Mouse (Mus musculus): ENCODE measurements around the gene Zfp821. TPM values are rescaled to one million over a fixed set of nuclear protein-coding genes. Genes with fewer than 3 reads are reported as not detected.
A peak's percentile ranks its signal among the peaks of the same experiment; 100 is the strongest.

Zfp821 gene
- polyA plus RNA-seq, 1 experiment from 2014 or later: 29.0 TPM

GRCm38 (mm10) chr8:109681535-109681934 lies 23.8 kb upstream of the Zfp821 start:
- DNase-seq (no peak), ATAC-seq (ENCODE audit: insufficient read depth) (no peak)
- 69% methylated on average over 3 of the region's 3 CpGs for WGBS
- no peaks in the 10 kb centered on the region for H3K27me3 ChIP-seq (ENCODE audit: insufficient read depth, low read length)
- H3K4me1 ChIP-seq (ENCODE audit: insufficient read depth): no peaks in the 10 kb centered on the region
- no peak overlapping the region for H3K27ac ChIP-seq (ENCODE audit: low read depth)
- no peak overlapping the region for H3K4me2 ChIP-seq
- no peak overlapping the region for H3K4me3 ChIP-seq (ENCODE audit: low read depth, low read length)
- no peaks in the 10 kb centered on the region for H3K9me3 ChIP-seq (ENCODE audit: low read depth, low read length)
- no peak for TF ChIP-seq CTCF (IDR thresholded peaks at IDR 0.05; ENCODE audit: low read depth)
- no peak overlapping the region for H3K9ac ChIP-seq
- H3K36me3 ChIP-seq (ENCODE audit: insufficient read depth): peaks cover 66% of the 10 kb centered on the region

- Histone ChIP-seq H3K27ac (ENCODE audit: low read depth) (no peak overlapping the region), H3K27me3 (ENCODE audit: insufficient read depth, low read length) (no peaks in the 10 kb centered on the region), H3K36me3 (ENCODE audit: insufficient read depth) (peaks cover 61% of the 10 kb centered on the region), H3K9ac (no peak overlapping the region), H3K4me1 (ENCODE audit: insufficient read depth) (no peaks in the 10 kb centered on the region), H3K4me3 (ENCODE audit: low read depth, low read length) (no peak overlapping the region), H3K9me3 (ENCODE audit: low read depth, low read length) (no peaks in the 10 kb centered on the region), H3K4me2 (no peak overlapping the region)
- 90% methylated on average over 5 of the region's 5 CpGs for WGBS
- DNase-seq (no peak), ATAC-seq (ENCODE audit: insufficient read depth) (no peak)
- no peak for TF ChIP-seq CTCF (IDR thresholded peaks at IDR 0.05; ENCODE audit: low read depth)
Observed at GRCm38 (mm10) chr8:109682120-109682519, 23.2 kb upstream of the Zfp821 start.

GRCm38 (mm10) chr8:109687248-109687647 lies 18.1 kb upstream of the Zfp821 start:
- TF ChIP-seq CTCF (IDR thresholded peaks at IDR 0.05; ENCODE audit: low read depth): no peak
- no peak overlapping the region for H3K4me3 ChIP-seq (ENCODE audit: low read depth, low read length)
- no peak for DNase-seq
- H3K4me1 ChIP-seq (ENCODE audit: insufficient read depth): 0 out of 2 replicates have a peak, but pooled peaks cover 4% of the 10 kb centered on the region
- H3K36me3 ChIP-seq (ENCODE audit: insufficient read depth): peaks cover 13% of the 10 kb centered on the region
- H3K4me2 ChIP-seq: no peak overlapping the region
- 90% methylated on average over 5 of the region's 5 CpGs for WGBS
- H3K27ac ChIP-seq (ENCODE audit: low read depth): no peak overlapping the region
- no peaks in the 10 kb centered on the region for H3K9me3 ChIP-seq (ENCODE audit: low read depth, low read length)
- H3K9ac ChIP-seq: no peak overlapping the region
- ATAC-seq (ENCODE audit: insufficient read depth): no peak
- H3K27me3 ChIP-seq (ENCODE audit: insufficient read depth, low read length): no peaks in the 10 kb centered on the region

GRCm38 (mm10) chr8:109691769-109692168 lies 13.6 kb upstream of the Zfp821 start:
- H3K4me1 ChIP-seq (ENCODE audit: insufficient read depth): 0 out of 2 replicates have a peak, but pooled peaks cover 4% of the 10 kb centered on the region
- DNase-seq (peak; percentile 37), ATAC-seq (ENCODE audit: insufficient read depth) (no peak)
- H3K9ac ChIP-seq: peak overlapping the region; percentile 96
- peak overlapping the region; percentile 60 for H3K4me2 ChIP-seq
- H3K27me3 ChIP-seq (ENCODE audit: insufficient read depth, low read length): no peaks in the 10 kb centered on the region
- H3K36me3 ChIP-seq (ENCODE audit: insufficient read depth): no peaks in the 10 kb centered on the region
- peak overlapping the region; percentile 100 for H3K4me3 ChIP-seq (ENCODE audit: low read depth, low read length)
- H3K9me3 ChIP-seq (ENCODE audit: low read depth, low read length): no peaks in the 10 kb centered on the region
- no peak overlapping the region for H3K27ac ChIP-seq (ENCODE audit: low read depth)
- peak; percentile 46 for TF ChIP-seq CTCF (IDR thresholded peaks at IDR 0.05; ENCODE audit: low read depth)
- WGBS: 41% methylated on average over 5 of the region's 5 CpGs

GRCm38 (mm10) chr8:109692443-109693145 lies 12.8 kb upstream of the Zfp821 start:
- DNase-seq: peak; percentile 41
- H3K4me2 ChIP-seq: peak overlapping the region; percentile 60
- peak; percentile 76 for ATAC-seq (ENCODE audit: insufficient read depth)
- no peaks in the 10 kb centered on the region for H3K27me3 ChIP-seq (ENCODE audit: insufficient read depth, low read length)
- peak overlapping the region; percentile 96 for H3K9ac ChIP-seq
- H3K4me3 ChIP-seq (ENCODE audit: low read depth, low read length): peak overlapping the region; percentile 100
- WGBS: under 1% methylated on average over 38 of the region's 38 CpGs
- no peaks in the 10 kb centered on the region for H3K9me3 ChIP-seq (ENCODE audit: low read depth, low read length)
- 0 out of 2 replicates have a peak, but pooled peaks cover 4% of the 10 kb centered on the region for H3K4me1 ChIP-seq (ENCODE audit: insufficient read depth)
- H3K36me3 ChIP-seq (ENCODE audit: insufficient read depth): no peaks in the 10 kb centered on the region
- H3K27ac ChIP-seq (ENCODE audit: low read depth): peak overlapping the region; percentile 71
- no peak for TF ChIP-seq CTCF (IDR thresholded peaks at IDR 0.05; ENCODE audit: low read depth)

- H3K27me3 ChIP-seq (ENCODE audit: insufficient read depth, low read length): no peaks in the 10 kb centered on the region
- WGBS: under 1% methylated on average over 57 of the region's 57 CpGs
- peak within 1 kb of the TSS; percentile 96 for H3K9ac ChIP-seq
- DNase-seq (peak; percentile 100), ATAC-seq (ENCODE audit: insufficient read depth) (peak; percentile 98)
- H3K4me1 ChIP-seq (ENCODE audit: insufficient read depth): 0 out of 2 replicates have a peak, but pooled peaks cover 4% of the 10 kb centered on the region
- TF ChIP-seq CTCF (IDR thresholded peaks at IDR 0.05; ENCODE audit: low read depth): no peak
- H3K27ac ChIP-seq (ENCODE audit: low read depth): peak within 1 kb of the TSS; percentile 71
- no peaks in the 10 kb centered on the region for H3K36me3 ChIP-seq (ENCODE audit: insufficient read depth)
- H3K9me3 ChIP-seq (ENCODE audit: low read depth, low read length): no peaks in the 10 kb centered on the region
- H3K4me3 ChIP-seq (ENCODE audit: low read depth, low read length): peak within 1 kb of the TSS; percentile 100
- H3K4me2 ChIP-seq: peak within 1 kb of the TSS; percentile 60
Observed at GRCm38 (mm10) chr8:109693146-109693900, 12.0 kb upstream of the Zfp821 start, which contains the start of gene Ist1. TSS of gene Ist1 (minus strand) at chr8:109693260.

- ATAC-seq (ENCODE audit: insufficient read depth): no peak
Observed at GRCm38 (mm10) chr8:109694154-109694553, 11.2 kb upstream of the Zfp821 start.

More at GRCm38 (mm10) chr8:109694154-109694553, 11.2 kb upstream of the Zfp821 start:
- no peak overlapping the region; the same call in 1 of the 2 replicates for H3K9ac ChIP-seq
- no peak for TF ChIP-seq CTCF (IDR thresholded peaks at IDR 0.05; ENCODE audit: low read depth)
- H3K4me2 ChIP-seq: peak overlapping the region; percentile 60
- H3K4me1 ChIP-seq (ENCODE audit: insufficient read depth): 0 out of 2 replicates have a peak, but pooled peaks cover 4% of the 10 kb centered on the region
- 52% methylated on average over 6 of the region's 6 CpGs for whole genome bisulfite sequencing
- H3K4me3 ChIP-seq (ENCODE audit: low read depth, low read length): no peak overlapping the region
- DNase-seq: peak; percentile 1
- H3K9me3 ChIP-seq (ENCODE audit: low read depth, low read length): no peaks in the 10 kb centered on the region
- no peak overlapping the region for H3K27ac ChIP-seq (ENCODE audit: low read depth)
- H3K27me3 ChIP-seq (ENCODE audit: insufficient read depth, low read length): no peaks in the 10 kb centered on the region
- H3K36me3 ChIP-seq (ENCODE audit: insufficient read depth): no peaks in the 10 kb centered on the region
